Comparison of ENCODE assay signal across 12 mouse cellular contexts in the genomic region with DNA sequence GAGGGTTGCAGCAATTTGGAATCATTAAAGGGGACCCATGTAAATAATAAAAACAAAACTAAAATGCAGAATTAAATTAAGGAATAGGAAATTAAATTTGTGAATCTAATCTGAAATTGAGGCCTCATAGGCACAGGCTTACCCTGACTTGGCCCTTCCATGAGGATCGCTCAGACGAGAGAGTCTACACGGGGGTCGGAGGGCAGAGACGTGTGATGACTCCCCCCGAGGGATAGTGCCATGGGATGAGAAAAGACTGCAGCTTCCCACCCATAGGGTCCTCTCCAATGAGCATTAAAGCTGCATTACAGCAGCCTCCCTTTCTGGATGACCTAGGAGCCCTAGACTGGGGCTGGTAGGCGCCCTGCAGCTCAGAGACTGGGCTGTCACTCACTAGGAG.
DNase-seq lines count a peak whose midpoint lies in the region; ATAC-seq lines count a peak whose summit lies in the region.
"Had no signal": no experiment of that assay in that cellular context is flagged by ENCODE, and none has a peak within 500 bp of the region (broad histone marks: within the 10 kb centered on the region; RNA-seq: fewer than 3 reads in every experiment).

No protein-coding gene starts in this region.

- no peak overlapping the region for H3K4me3 ChIP-seq in forebrain, embryonic 12.5 days (replicated peaks)
- H3K4me3 ChIP-seq in forebrain, embryonic 11.5 days (ENCODE audit: low read depth, low read length), result no peak overlapping the region
- H3K4me3 ChIP-seq in midbrain, embryonic 13.5 days (replicated peaks), result no peak overlapping the region
- H3K4me3 ChIP-seq in midbrain, embryonic 10.5 days, result no peak overlapping the region
- H3K4me3 ChIP-seq in hindbrain, embryonic 13.5 days, result no peak overlapping the region
- no peak overlapping the region for H3K4me3 ChIP-seq in neural tube, embryonic 14.5 days (ENCODE audit: low read depth, low read length)
- H3K4me3 ChIP-seq: limb, embryonic 13.5 days had no signal

- H3K4me2 ChIP-seq in forebrain, embryonic 12.5 days, result 0 out of 2 replicates have a peak overlapping the region, but pooled peaks have one; percentile 17
- no peak overlapping the region for H3K4me2 ChIP-seq in forebrain, embryonic 11.5 days (ENCODE audit: low read depth, low read length, severe bottlenecking)
- no peak overlapping the region for H3K4me2 ChIP-seq in midbrain, embryonic 13.5 days (replicated peaks)
- H3K4me2 ChIP-seq in hindbrain, embryonic 13.5 days, result 0 out of 2 replicates have a peak overlapping the region, but pooled peaks have one; percentile 17
- H3K4me2 ChIP-seq in neural tube, embryonic 14.5 days (ENCODE audit: low read depth, low read length), result no peak overlapping the region
- H3K4me2 ChIP-seq: limb, embryonic 13.5 days had no signal

- no peak for DNase-seq in forebrain, embryonic 11.5 days (ENCODE audit: low spot score)
- no peak for DNase-seq in midbrain, embryonic 10.5 days (ENCODE audit: low spot score)
- DNase-seq in cerebellum, postnatal 14 days, result no peak
- DNase-seq in layer of hippocampus, postnatal 36 days, result no peak
- DNase-seq: adrenal gland, adult 2 months; liver, postnatal 0 days; lung, postnatal 4 days had no signal

- H3K9me3 ChIP-seq in forebrain, embryonic 12.5 days, result no peaks in the 10 kb centered on the region
- no peaks in the 10 kb centered on the region for H3K9me3 ChIP-seq in forebrain, embryonic 11.5 days (ENCODE audit: control insufficient read depth, low read length)
- no peaks in the 10 kb centered on the region for H3K9me3 ChIP-seq in midbrain, embryonic 13.5 days
- H3K9me3 ChIP-seq in midbrain, embryonic 10.5 days (replicated peaks), result no peaks in the 10 kb centered on the region
- no peaks in the 10 kb centered on the region for H3K9me3 ChIP-seq in hindbrain, embryonic 13.5 days
- no peaks in the 10 kb centered on the region for H3K9me3 ChIP-seq in neural tube, embryonic 14.5 days (ENCODE audit: control insufficient read depth, low read length)
- H3K9me3 ChIP-seq: limb, embryonic 13.5 days had no signal

- 0 out of 2 replicates have a peak overlapping the region, but pooled peaks have one; percentile 25 for H3K27ac ChIP-seq in forebrain, embryonic 12.5 days
- H3K27ac ChIP-seq in forebrain, embryonic 11.5 days (ENCODE audit: low read depth, low read length), result no peak overlapping the region
- peak overlapping the region; percentile 67 for H3K27ac ChIP-seq in midbrain, embryonic 13.5 days
- H3K27ac ChIP-seq in midbrain, embryonic 10.5 days (replicated peaks), result no peak overlapping the region
- peak overlapping the region; percentile 86 for H3K27ac ChIP-seq in hindbrain, embryonic 13.5 days
- 0 out of 2 replicates have a peak overlapping the region, but pooled peaks have one; percentile 8 for H3K27ac ChIP-seq in neural tube, embryonic 14.5 days (ENCODE audit: low read depth, low read length)
- H3K27ac ChIP-seq: limb, embryonic 13.5 days had no signal

- H3K4me1 ChIP-seq in forebrain, embryonic 12.5 days, result peaks cover 36% of the 10 kb centered on the region
- peaks cover 13% of the 10 kb centered on the region; the same call in 1 of the 2 replicates for H3K4me1 ChIP-seq in forebrain, embryonic 11.5 days (replicated peaks; ENCODE audit: control insufficient read depth, insufficient read depth, low read length)
- peaks cover 48% of the 10 kb centered on the region for H3K4me1 ChIP-seq in midbrain, embryonic 13.5 days (replicated peaks)
- peaks cover 51% of the 10 kb centered on the region for H3K4me1 ChIP-seq in midbrain, embryonic 10.5 days
- H3K4me1 ChIP-seq in hindbrain, embryonic 13.5 days (replicated peaks), result peaks cover 60% of the 10 kb centered on the region
- H3K4me1 ChIP-seq in neural tube, embryonic 14.5 days (ENCODE audit: control insufficient read depth, insufficient read depth, low read length), result peaks cover 11% of the 10 kb centered on the region

- WGBS in forebrain, embryonic 12.5 days, result 68% methylated on average over 7 of the region's 7 CpGs
- 59% methylated on average over 7 of the region's 7 CpGs for WGBS in forebrain, embryonic 11.5 days
- WGBS in midbrain, embryonic 13.5 days, result 59% methylated on average over 7 of the region's 7 CpGs
- WGBS in midbrain, embryonic 10.5 days, result 82% methylated on average over 7 of the region's 7 CpGs
- whole genome bisulfite sequencing in hindbrain, embryonic 13.5 days, result 40% methylated on average over 7 of the region's 7 CpGs
- WGBS in neural tube, embryonic 14.5 days, result 63% methylated on average over 7 of the region's 7 CpGs

- H3K27me3 ChIP-seq in forebrain, embryonic 12.5 days, result peaks cover 26% of the 10 kb centered on the region
- H3K27me3 ChIP-seq in forebrain, embryonic 11.5 days (ENCODE audit: control insufficient read depth, insufficient read depth, low read length), result no peaks in the 10 kb centered on the region
- H3K27me3 ChIP-seq in midbrain, embryonic 13.5 days, result peaks cover 23% of the 10 kb centered on the region
- H3K27me3 ChIP-seq in midbrain, embryonic 10.5 days (ENCODE audit: low read depth, poor library complexity, severe bottlenecking), result peaks cover 71% of the 10 kb centered on the region
- H3K27me3 ChIP-seq in hindbrain, embryonic 13.5 days, result no peaks in the 10 kb centered on the region
- H3K27me3 ChIP-seq in neural tube, embryonic 14.5 days (ENCODE audit: control insufficient read depth, insufficient read depth, low read length), result no peaks in the 10 kb centered on the region

- ATAC-seq in forebrain, embryonic 12.5 days (ENCODE audit: low FRiP score), result 0 out of 2 replicates have a peak, but pooled peaks have one; percentile 13
- no peak; the same call in 1 of the 2 replicates for ATAC-seq in forebrain, embryonic 11.5 days (replicated peaks; ENCODE audit: low FRiP score)
- ATAC-seq in midbrain, embryonic 13.5 days, result peak; percentile 26; the same call in 1 of the 2 replicates
- ATAC-seq in hindbrain, embryonic 13.5 days (ENCODE audit: low FRiP score), result peak; percentile 40; the same call in 1 of the 2 replicates
- peak; percentile 29; the same call in 1 of the 2 replicates for ATAC-seq in neural tube, embryonic 14.5 days (ENCODE audit: low read depth)
- ATAC-seq: liver, postnatal 0 days had no signal

- no peak overlapping the region for H3K9ac ChIP-seq in forebrain, embryonic 12.5 days
- H3K9ac ChIP-seq in forebrain, embryonic 11.5 days (ENCODE audit: low read length), result no peak overlapping the region
- no peak overlapping the region for H3K9ac ChIP-seq in midbrain, embryonic 13.5 days (replicated peaks)
- no peak overlapping the region for H3K9ac ChIP-seq in hindbrain, embryonic 13.5 days
- no peak overlapping the region for H3K9ac ChIP-seq in neural tube, embryonic 14.5 days (replicated peaks; ENCODE audit: low read depth, low read length)
- H3K9ac ChIP-seq: limb, embryonic 13.5 days; liver, postnatal 0 days had no signal

- H3K36me3 ChIP-seq in forebrain, embryonic 12.5 days (replicated peaks), result no peaks in the 10 kb centered on the region
- no peaks in the 10 kb centered on the region for H3K36me3 ChIP-seq in forebrain, embryonic 11.5 days (ENCODE audit: control insufficient read depth, insufficient read depth, low read length)
- no peaks in the 10 kb centered on the region for H3K36me3 ChIP-seq in midbrain, embryonic 13.5 days
- H3K36me3 ChIP-seq in midbrain, embryonic 10.5 days, result no peaks in the 10 kb centered on the region
- no peaks in the 10 kb centered on the region for H3K36me3 ChIP-seq in hindbrain, embryonic 13.5 days
- H3K36me3 ChIP-seq in neural tube, embryonic 14.5 days (ENCODE audit: control insufficient read depth, insufficient read depth, low read length), result no peaks in the 10 kb centered on the region
- H3K36me3 ChIP-seq: limb, embryonic 13.5 days had no signal

Comparison
In these comparisons a context has a peak if more than half of its experiments do, and no peak if none do; other contexts are left out.
1. H3K27ac ChIP-seq: peak in forebrain, embryonic 12.5 days (single experiment), midbrain, embryonic 13.5 days (single experiment), hindbrain, embryonic 13.5 days (single experiment) and neural tube, embryonic 14.5 days (single experiment); none in forebrain, embryonic 11.5 days (single experiment) and midbrain, embryonic 10.5 days (single experiment).
2. H3K4me2 ChIP-seq: peak in forebrain, embryonic 12.5 days (single experiment) and hindbrain, embryonic 13.5 days (single experiment); none in forebrain, embryonic 11.5 days (single experiment), midbrain, embryonic 13.5 days (single experiment) and neural tube, embryonic 14.5 days (single experiment).